Mouse (Mus musculus) liver, embryonic 13.5 days (tissue): ENCODE data around the gene Dab2ip. TPM values are rescaled to one million over a fixed set of nuclear protein-coding genes. Genes with fewer than 3 reads are reported as not detected.

Experiments
- ATAC-seq: fragments of 200-750 bp; cut with Nextera tagmentation; 2 replicates; pipeline ENCODE4 v1.8.0; 2017; ENCODE audit warnings: low read depth, mild to moderate bottlenecking, moderate number of reproducible peaks, moderate library complexity
- DNase-seq: peaks from one replicate; pipeline ENCODE4 v3.0.0; 2022
- H3K27ac ChIP-seq: fragments of 300-500 bp; sonication (generic); 2 replicates; pipeline ENCODE4 v1.5.1; 2015; ENCODE audit warnings: moderate library complexity, mild to moderate bottlenecking, inconsistent platforms
- H3K27me3 ChIP-seq: fragments of 300-500 bp; sonication (generic); 2 replicates; pipeline ENCODE4 v1.6.1; 2015; ENCODE audit warnings: mild to moderate bottlenecking, inconsistent platforms
- H3K36me3 ChIP-seq: fragments of 300-500 bp; sonication (generic); 2 replicates; pipeline ENCODE4 v1.6.1; 2015; ENCODE audit warnings: mild to moderate bottlenecking, inconsistent platforms
- H3K4me1 ChIP-seq: fragments of 300-500 bp; sonication (generic); replicated peaks from 2 replicates; pipeline ENCODE4 v1.6.1; 2015; ENCODE audit warnings: inconsistent platforms
- H3K4me2 ChIP-seq: fragments of 300-500 bp; sonication (generic); 2 replicates; pipeline ENCODE4 v1.6.1; 2015; ENCODE audit warnings: inconsistent platforms, mild to moderate bottlenecking, moderate library complexity
- H3K4me3 ChIP-seq: fragments of 300-500 bp; sonication (generic); replicated peaks from 2 replicates; pipeline ENCODE4 v1.5.1; 2015; ENCODE audit warnings: mild to moderate bottlenecking, inconsistent platforms
- H3K9ac ChIP-seq: fragments of 300-500 bp; sonication (generic); 2 replicates; pipeline ENCODE4 v1.6.1; 2015; ENCODE audit warnings: mild to moderate bottlenecking, inconsistent platforms
- H3K9me3 ChIP-seq: fragments of 300-500 bp; sonication (generic); replicated peaks from 2 replicates; pipeline ENCODE4 v1.6.1; 2016; ENCODE audit warnings: inconsistent platforms
- WGBS: fragments of 180-500 bp; shearing (Covaris S2); methylation state at CpG from one replicate; pipeline ENCODE4 v1.1.7; 2015; ENCODE audit not compliant: insufficient replicate concordance; 5-methylcytosine and 5-hydroxymethylcytosine counted together
- polyA plus RNA-seq: library from polyadenylated mRNA; unstranded; fragments of >200 nt; fragmentation: Nextera tagmentation; extraction: Ambion mirVana; gene quantifications from 2 replicates; pipeline ENCODE4 v1.2.1, GENCODE M21; 2015

Dab2ip gene
- polyA plus RNA-seq, 1 experiment from 2014 or later: 6.7 TPM

DNA sequence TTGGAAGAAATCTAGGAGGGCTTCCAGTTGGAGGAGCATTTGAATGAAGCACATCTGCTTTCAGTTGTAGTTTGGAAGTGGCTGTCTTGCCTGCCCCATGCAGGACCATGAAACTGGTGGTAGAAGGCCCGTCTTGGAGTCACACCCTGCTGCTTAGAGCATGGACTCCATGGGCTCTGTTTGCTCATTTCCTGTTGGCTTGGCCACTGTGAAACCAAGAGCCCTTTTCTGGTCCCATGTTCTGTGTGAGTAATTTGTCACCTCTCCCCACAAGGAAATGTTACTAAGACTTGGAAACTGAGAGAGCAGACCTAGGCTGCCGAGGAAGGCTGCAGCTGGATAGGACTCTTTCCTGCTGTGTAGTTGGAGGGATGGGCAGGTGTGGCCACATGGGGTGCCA lies 131.8 kb downstream of the Dab2ip start:
- H3K36me3 ChIP-seq: no peaks in the 10 kb centered on the region
- H3K4me3 ChIP-seq: no peak overlapping the region
- H3K4me1 ChIP-seq: peaks cover 69% of the 10 kb centered on the region
- no peak overlapping the region for H3K4me2 ChIP-seq
- H3K27ac ChIP-seq: peak overlapping the region; percentile 9; the same call in 1 of the 2 replicates
- 58% methylated on average over 2 of the region's 2 CpGs for WGBS
- H3K9me3 ChIP-seq: no peaks in the 10 kb centered on the region
- no peak for ATAC-seq
- H3K9ac ChIP-seq: no peak overlapping the region
- no peaks in the 10 kb centered on the region for H3K27me3 ChIP-seq
- DNase-seq: no peak

DNA sequence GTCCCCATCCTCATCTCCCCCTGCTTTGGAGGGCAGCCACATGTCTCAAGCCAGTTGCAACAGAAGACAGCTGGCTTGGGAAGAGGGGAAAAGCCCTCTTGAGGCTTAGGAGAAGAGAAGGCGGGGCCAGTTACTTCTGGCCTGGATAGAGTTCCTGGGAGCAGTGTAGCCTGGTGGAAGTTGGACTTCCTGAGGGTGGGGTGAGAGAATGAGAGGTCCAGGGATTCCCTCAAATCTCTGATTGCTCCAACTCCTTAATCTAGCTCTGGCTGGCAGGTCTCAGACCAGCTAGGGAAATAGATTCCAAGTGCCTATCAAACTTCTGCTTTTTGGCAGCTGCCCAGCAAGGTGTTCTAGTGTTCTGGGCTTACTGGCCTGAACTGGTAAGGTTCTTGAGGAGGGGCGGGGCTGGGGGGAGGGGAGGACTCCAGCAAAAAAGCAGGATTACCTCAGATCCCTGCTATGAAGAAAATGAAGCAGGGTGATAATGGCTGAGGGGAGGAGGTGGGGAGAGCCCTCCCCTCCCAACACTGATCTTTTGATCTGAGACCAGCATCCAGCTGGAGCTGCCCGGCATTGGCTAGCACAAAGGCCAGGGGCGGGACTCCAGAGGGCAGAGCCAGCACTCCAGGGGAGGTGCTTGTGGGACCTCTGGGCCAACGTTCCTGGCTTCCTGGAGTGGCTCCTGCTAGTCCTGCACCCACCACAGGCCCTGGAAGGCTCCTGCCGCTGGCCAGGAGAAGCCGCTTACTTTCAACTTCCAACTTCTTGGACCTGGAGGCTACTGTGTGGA lies 133.4 kb downstream of the Dab2ip start:
- WGBS: 26% methylated on average over 7 of the region's 7 CpGs
- H3K4me2 ChIP-seq: peak overlapping the region; percentile 42
- DNase-seq: peak; percentile 45
- H3K27me3 ChIP-seq: no peaks in the 10 kb centered on the region
- H3K9me3 ChIP-seq: no peaks in the 10 kb centered on the region
- peaks cover 83% of the 10 kb centered on the region for H3K4me1 ChIP-seq
- ATAC-seq: peak; percentile 82
- no peak overlapping the region for H3K9ac ChIP-seq
- H3K27ac ChIP-seq: no peak overlapping the region
- no peaks in the 10 kb centered on the region for H3K36me3 ChIP-seq
- H3K4me3 ChIP-seq: peak overlapping the region; percentile 21

GRCm38 (mm10) chr2:35692272-35692900 lies 134.3 kb downstream of the Dab2ip start:
- peak overlapping the region; percentile 21 for H3K4me3 ChIP-seq
- peaks cover 87% of the 10 kb centered on the region for H3K4me1 ChIP-seq
- peak overlapping the region; percentile 42 for H3K4me2 ChIP-seq
- 74% methylated on average over 11 of the region's 11 CpGs for WGBS
- H3K27me3 ChIP-seq: no peaks in the 10 kb centered on the region
- DNase-seq: no peak
- no peak overlapping the region; the same call in 1 of the 2 replicates for H3K9ac ChIP-seq
- no peak overlapping the region for H3K27ac ChIP-seq
- no peaks in the 10 kb centered on the region for H3K36me3 ChIP-seq
- H3K9me3 ChIP-seq: no peaks in the 10 kb centered on the region
- no peak for ATAC-seq

GRCm38 (mm10) chr2:35693037-35693436 lies 135.0 kb downstream of the Dab2ip start:
- H3K27ac ChIP-seq: no peak overlapping the region
- no peaks in the 10 kb centered on the region for H3K9me3 ChIP-seq
- no peak overlapping the region for H3K4me3 ChIP-seq
- H3K4me2 ChIP-seq: no peak overlapping the region
- no peak overlapping the region for H3K9ac ChIP-seq
- 71% methylated on average over 7 of the region's 7 CpGs for WGBS
- H3K4me1 ChIP-seq: peaks cover 84% of the 10 kb centered on the region
- H3K27me3 ChIP-seq: no peaks in the 10 kb centered on the region
- no peak for ATAC-seq
- no peak for DNase-seq
- no peaks in the 10 kb centered on the region for H3K36me3 ChIP-seq

DNA sequence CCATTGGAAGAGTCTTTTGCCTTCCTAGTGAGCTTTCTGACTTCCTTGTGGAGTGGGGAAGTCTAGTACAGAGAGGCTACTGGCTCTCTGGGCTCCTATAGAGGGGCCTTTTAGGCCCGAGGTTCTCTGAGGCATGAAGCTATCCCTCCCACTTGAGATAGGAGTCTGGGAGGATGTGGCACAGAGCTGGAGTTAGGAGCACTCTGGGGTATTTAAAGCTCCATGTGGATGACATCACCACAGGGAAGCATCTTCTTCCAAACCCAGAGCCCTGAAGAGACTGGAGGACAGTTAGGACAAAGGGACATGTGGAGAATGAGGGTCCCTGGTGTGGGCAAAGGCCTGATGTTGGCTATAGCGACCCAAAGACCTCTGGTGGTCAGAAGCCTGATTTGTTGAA lies 136.0 kb downstream of the Dab2ip start:
- H3K27me3 ChIP-seq: no peaks in the 10 kb centered on the region
- DNase-seq (no peak), ATAC-seq (no peak)
- no peak overlapping the region for H3K27ac ChIP-seq
- no peak overlapping the region for H3K9ac ChIP-seq
- H3K4me3 ChIP-seq: no peak overlapping the region
- 41% methylated on average over 2 of the region's 2 CpGs for WGBS
- peaks cover 74% of the 10 kb centered on the region for H3K4me1 ChIP-seq
- no peaks in the 10 kb centered on the region for H3K36me3 ChIP-seq
- no peaks in the 10 kb centered on the region for H3K9me3 ChIP-seq
- H3K4me2 ChIP-seq: no peak overlapping the region

DNA sequence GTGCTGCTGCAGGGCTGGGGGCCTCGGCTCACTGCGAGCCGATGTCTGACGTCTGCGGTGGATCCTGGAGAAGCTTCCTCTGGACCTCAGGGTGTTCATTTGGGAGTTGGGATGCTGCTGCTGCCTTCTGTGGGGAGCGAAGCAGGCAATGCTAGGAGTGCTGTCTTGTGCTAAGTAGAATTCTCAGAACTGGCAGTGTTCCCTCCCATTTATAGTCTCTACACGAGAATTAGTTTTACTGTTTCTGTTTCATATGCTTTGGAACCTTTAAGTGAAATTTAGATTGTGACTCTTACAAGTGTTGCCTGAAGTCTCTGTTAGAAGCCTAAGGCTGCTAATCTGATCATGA lies 138.1 kb downstream of the Dab2ip start:
- no peaks in the 10 kb centered on the region for H3K27me3 ChIP-seq
- 57% methylated on average over 7 of the region's 7 CpGs for WGBS
- ATAC-seq (no peak), DNase-seq (no peak)
- H3K4me3 ChIP-seq: no peak overlapping the region
- H3K9me3 ChIP-seq: no peaks in the 10 kb centered on the region
- H3K36me3 ChIP-seq: no peaks in the 10 kb centered on the region
- H3K9ac ChIP-seq: no peak overlapping the region
- no peak overlapping the region for H3K4me2 ChIP-seq
- no peak overlapping the region for H3K27ac ChIP-seq
- H3K4me1 ChIP-seq: peaks cover 53% of the 10 kb centered on the region

GRCm38 (mm10) chr2:35696542-35697391 lies 138.7 kb downstream of the Dab2ip start:
- Histone ChIP-seq H3K9me3 (no peaks in the 10 kb centered on the region), H3K4me2 (peak overlapping the region; percentile 40), H3K4me3 (peak overlapping the region; percentile 26), H3K4me1 (peaks cover 47% of the 10 kb centered on the region), H3K27ac (peak overlapping the region; percentile 63), H3K36me3 (no peaks in the 10 kb centered on the region), H3K9ac (no peak overlapping the region; the same call in 1 of the 2 replicates), H3K27me3 (no peaks in the 10 kb centered on the region)
- ATAC-seq (peak; percentile 37; the same call in 1 of the 2 replicates), DNase-seq (no peak)
- 46% methylated on average over 3 of the region's 3 CpGs for WGBS

DNA sequence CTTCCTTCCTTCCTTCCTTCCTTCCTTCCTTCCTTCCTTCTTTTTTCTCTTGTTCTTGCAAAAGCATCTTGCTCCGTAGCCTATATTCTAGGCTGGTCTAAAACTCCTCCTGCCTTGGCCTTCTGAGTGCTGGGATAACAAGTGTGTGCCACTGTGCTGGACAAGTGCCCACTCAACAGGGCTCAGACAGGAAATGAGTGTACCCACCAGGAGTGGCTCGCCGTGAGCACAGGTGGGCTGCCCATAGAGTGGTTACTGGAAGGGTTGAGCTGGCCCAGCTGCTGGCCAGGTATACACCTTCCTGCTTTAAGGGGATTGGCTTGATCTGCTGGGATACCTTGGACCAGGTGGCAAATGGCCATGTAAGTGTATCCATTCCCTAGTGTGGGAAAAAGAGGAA lies 139.7 kb downstream of the Dab2ip start:
- no peak overlapping the region for H3K9ac ChIP-seq
- H3K9me3 ChIP-seq: no peaks in the 10 kb centered on the region
- 72% methylated on average over 3 of the region's 3 CpGs for WGBS
- H3K4me1 ChIP-seq: peaks cover 38% of the 10 kb centered on the region
- no peak overlapping the region for H3K27ac ChIP-seq
- H3K4me2 ChIP-seq: no peak overlapping the region
- H3K27me3 ChIP-seq: no peaks in the 10 kb centered on the region
- ATAC-seq (no peak), DNase-seq (no peak)
- H3K36me3 ChIP-seq: no peaks in the 10 kb centered on the region
- no peak overlapping the region for H3K4me3 ChIP-seq

DNA sequence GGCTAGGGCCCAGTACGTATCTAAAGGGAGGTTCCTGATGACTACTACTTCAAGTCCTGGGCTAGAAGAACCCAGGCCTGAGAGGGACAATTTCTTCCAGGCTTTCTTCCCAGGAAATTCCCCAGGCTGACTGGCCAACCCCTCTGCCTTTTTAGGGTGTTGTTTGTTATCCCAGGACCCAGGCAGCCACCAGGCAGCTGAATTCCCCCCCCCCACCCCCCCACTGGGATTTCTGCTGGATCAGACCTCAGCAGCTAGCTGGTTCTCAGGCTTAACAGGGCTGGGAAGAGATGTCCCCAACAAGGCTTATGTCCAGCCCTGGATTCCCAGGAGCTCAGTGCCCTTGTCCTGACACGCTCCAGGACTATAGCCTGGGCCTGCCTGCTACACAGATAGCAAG lies 142.9 kb downstream of the Dab2ip start:
- no peak for DNase-seq
- no peak overlapping the region for H3K4me3 ChIP-seq
- no peak for ATAC-seq
- 62% methylated on average over 2 of the region's 2 CpGs for WGBS
- H3K4me2 ChIP-seq: no peak overlapping the region
- no peaks in the 10 kb centered on the region for H3K9me3 ChIP-seq
- peaks cover 16% of the 10 kb centered on the region for H3K4me1 ChIP-seq
- no peak overlapping the region for H3K9ac ChIP-seq
- H3K36me3 ChIP-seq: 0 out of 2 replicates have a peak, but pooled peaks cover 6% of the 10 kb centered on the region
- no peak overlapping the region for H3K27ac ChIP-seq
- H3K27me3 ChIP-seq: no peaks in the 10 kb centered on the region

DNA sequence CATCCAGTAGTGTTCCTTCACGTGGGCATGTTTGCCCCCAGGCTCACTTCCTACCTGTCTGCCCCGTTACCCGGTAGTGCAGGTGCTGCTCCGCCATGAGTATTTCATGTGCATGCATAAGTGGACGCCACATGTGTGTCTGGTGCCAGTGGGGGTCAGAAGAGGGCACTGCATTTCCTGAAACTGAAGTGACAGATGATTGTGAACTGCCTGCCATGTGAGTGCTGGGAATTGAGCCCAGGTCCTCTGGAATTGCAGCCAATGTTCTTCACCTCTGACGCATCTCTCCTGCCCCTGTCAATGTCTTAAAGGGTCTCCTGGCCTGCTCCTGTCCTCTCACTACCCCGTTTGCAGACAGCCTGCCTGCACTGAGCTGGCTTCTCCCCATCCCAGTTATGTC lies 143.9 kb downstream of the Dab2ip start:
- H3K4me2 ChIP-seq: no peak overlapping the region
- H3K27ac ChIP-seq: no peak overlapping the region
- 0 out of 2 replicates have a peak, but pooled peaks cover 6% of the 10 kb centered on the region for H3K36me3 ChIP-seq
- H3K27me3 ChIP-seq: no peaks in the 10 kb centered on the region
- WGBS: 67% methylated on average over 7 of the region's 7 CpGs
- H3K9ac ChIP-seq: no peak overlapping the region
- peaks cover 5% of the 10 kb centered on the region; the same call in 1 of the 2 replicates for H3K4me1 ChIP-seq
- H3K4me3 ChIP-seq: no peak overlapping the region
- no peaks in the 10 kb centered on the region for H3K9me3 ChIP-seq
- ATAC-seq (no peak), DNase-seq (no peak)

GRCm38 (mm10) chr2:35702608-35703007 lies 144.5 kb downstream of the Dab2ip start:
- ATAC-seq: no peak
- H3K27me3 ChIP-seq: no peaks in the 10 kb centered on the region

More at GRCm38 (mm10) chr2:35702608-35703007, 144.5 kb downstream of the Dab2ip start:
- Histone ChIP-seq H3K4me2 (no peak overlapping the region), H3K4me1 (no peaks in the 10 kb centered on the region), H3K36me3 (0 out of 2 replicates have a peak, but pooled peaks cover 6% of the 10 kb centered on the region), H3K27ac (no peak overlapping the region), H3K4me3 (no peak overlapping the region), H3K9ac (no peak overlapping the region), H3K9me3 (no peaks in the 10 kb centered on the region)
- DNase-seq: no peak
- WGBS: 74% methylated on average over 6 of the region's 6 CpGs
